Mouse (Mus musculus) left cerebral cortex, adult 8-10 months (tissue): ENCODE data around the gene Dalrd3. TPM values are rescaled to one million over a fixed set of nuclear protein-coding genes. Genes with fewer than 3 reads are reported as not detected.

ENCODE experiments used
- DNase-seq, 2 experiments: peaks; one replicate each; pipeline ENCODE4 v3.0.0; 2022; ENCODE audit warnings: low spot score in 2 of 2
- total RNA-seq, 4 experiments: library from RNA; stranded (reverse); gene quantifications; 2 replicates each; pipeline ENCODE4 v1.2.4; 2022

Dalrd3 gene
- total RNA-seq: 10 to 100 TPM; 68.8 to 86.5 (median 73.5) TPM

GRCm38 (mm10) chr9:108569381-108570206 is at the start of gene Dalrd3:
Dalrd3 (plus strand) TSS chr9:108569886.
- peak; percentile 67 to 96 for DNase-seq

- no peak for DNase-seq
Measured at GRCm38 (mm10) chr9:108521604-108522003, 48.1 kb upstream of the Dalrd3 start.

- no peak for DNase-seq
Measured at GRCm38 (mm10) chr9:108523341-108523740, 46.3 kb upstream of the Dalrd3 start.

- DNase-seq: no peak
Measured at GRCm38 (mm10) chr9:108525400-108525799, 44.3 kb upstream of the Dalrd3 start.

GRCm38 (mm10) chr9:108530954-108531353 is 38.7 kb upstream of the Dalrd3 start:
- DNase-seq: no peak

GRCm38 (mm10) chr9:108531496-108531895 is 38.2 kb upstream of the Dalrd3 start:
- no peak for DNase-seq

- DNase-seq: no peak
Measured at GRCm38 (mm10) chr9:108540846-108541245, 28.8 kb upstream of the Dalrd3 start.

GRCm38 (mm10) chr9:108545986-108546385 is 23.7 kb upstream of the Dalrd3 start:
- DNase-seq: no peak

- DNase-seq: no peak
Measured at GRCm38 (mm10) chr9:108546875-108547274, 22.8 kb upstream of the Dalrd3 start.

GRCm38 (mm10) chr9:108559169-108559568 is 10.5 kb upstream of the Dalrd3 start:
- DNase-seq: no peak

GRCm38 (mm10) chr9:108560227-108560841 is 9.4 kb upstream of the Dalrd3 start, which contains the start of gene Impdh2:
Impdh2 (plus strand) TSS chr9:108560286.
- DNase-seq: peak; percentile 85 to 93

- no peak for DNase-seq
Measured at GRCm38 (mm10) chr9:108563671-108564070, 6.0 kb upstream of the Dalrd3 start.

- no peak for DNase-seq
Measured at GRCm38 (mm10) chr9:108564131-108564530, 5.6 kb upstream of the Dalrd3 start.

GRCm38 (mm10) chr9:108565881-108566814 is 3.5 kb upstream of the Dalrd3 start:
- no peak for DNase-seq

- DNase-seq: peak; percentile 94 to 97
Measured at GRCm38 (mm10) chr9:108566815-108567776, 2.6 kb upstream of the Dalrd3 start, which contains the start of gene Ndufaf3. Ndufaf3 (minus strand) TSS chr9:108567434.

- no peak for DNase-seq
Measured at GRCm38 (mm10) chr9:108567931-108568419, 1.7 kb upstream of the Dalrd3 start.

- no peak for DNase-seq
Measured at GRCm38 (mm10) chr9:108568511-108568921, 1.2 kb upstream of the Dalrd3 start.

- peak; percentile 65 to 66 for DNase-seq
Measured at GRCm38 (mm10) chr9:108570207-108570896, 666 bp downstream of the Dalrd3 start.

- no peak for DNase-seq
Measured at GRCm38 (mm10) chr9:108571401-108571973, 1.8 kb downstream of the Dalrd3 start.
